Mouse (Mus musculus) liver, embryonic 14.5 days (tissue): ENCODE measurements around the gene Atp6v1g1. TPM values are rescaled to one million over a fixed set of nuclear protein-coding genes. Genes with fewer than 3 reads are reported as not detected.

Experiments used
- ATAC-seq: fragments of 200-750 bp; cut with Nextera tagmentation; 2 replicates; pipeline ENCODE4 v1.8.0; 2017; ENCODE audit warnings: moderate number of reproducible peaks, mild to moderate bottlenecking, moderate library complexity; ENCODE audit not compliant: insufficient read depth
- DNase-seq, 3 experiments: peaks; one replicate each; pipeline ENCODE4 v3.0.0-alpha.2; 2012 to 2013; ENCODE audit warnings: low read depth in 3 of 3, low spot score in 3 of 3
- H3K27ac ChIP-seq: fragments of 300-500 bp; sonication (generic); 2 replicates; pipeline ENCODE4 v1.5.1; 2014; ENCODE audit warnings: moderate library complexity, mild to moderate bottlenecking, control low read depth, inconsistent platforms
- H3K27me3 ChIP-seq: fragments of 300-500 bp; sonication (generic); 2 replicates; pipeline ENCODE4 v1.6.1; 2014; ENCODE audit warnings: mild to moderate bottlenecking, low read length, moderate library complexity; ENCODE audit not compliant: control insufficient read depth, insufficient read depth
- H3K36me3 ChIP-seq: fragments of 300-500 bp; sonication (generic); replicated peaks from 2 replicates; pipeline ENCODE4 v1.6.1; 2014; ENCODE audit warnings: low read depth; ENCODE audit not compliant: control insufficient read depth, insufficient read depth
- H3K4me1 ChIP-seq, 2 experiments: fragments of 200-500 bp in 1 of 2; fragments of 300-500 bp in 1 of 2; sonication (generic) in 1 of 2; replicated peaks; 2 replicates each; pipeline ENCODE4 v1.6.1; 2012 to 2014; ENCODE audit warnings: antibody characterized with exemption in 1 of 2, inconsistent platforms in 1 of 2, low read length in 1 of 2; ENCODE audit not compliant: control insufficient read depth in 2 of 2, insufficient read depth in 2 of 2
- H3K4me2 ChIP-seq: fragments of 300-500 bp; sonication (generic); 2 replicates; pipeline ENCODE4 v1.6.1; 2014; ENCODE audit warnings: low read depth, mild to moderate bottlenecking, control low read depth, moderate library complexity
- H3K4me3 ChIP-seq, 2 experiments: fragments of 200-500 bp in 1 of 2; fragments of 300-500 bp in 1 of 2; sonication (generic) in 1 of 2; 2 replicates each; pipeline ENCODE4 v1.5.1; 2012 to 2014; ENCODE audit warnings: low read depth in 2 of 2, low read length in 2 of 2, mild to moderate bottlenecking in 2 of 2, control low read depth in 1 of 2, inconsistent platforms in 1 of 2, moderate library complexity in 1 of 2; ENCODE audit not compliant: insufficient read depth in 1 of 2
- H3K9ac ChIP-seq: fragments of 300-500 bp; sonication (generic); replicated peaks from 2 replicates; pipeline ENCODE4 v1.6.1; 2014; ENCODE audit warnings: mild to moderate bottlenecking, control low read depth, moderate library complexity
- H3K9me3 ChIP-seq: fragments of 300-500 bp; sonication (generic); 2 replicates; pipeline ENCODE4 v1.6.1; 2016; ENCODE audit warnings: low read length, mixed read lengths; ENCODE audit not compliant: control insufficient read depth
- CTCF ChIP-seq: IDR thresholded peaks from 2 replicates; pipeline ENCODE4 v1.5.1; 2016; ENCODE audit warnings: antibody characterized with exemption, low read depth, control low read depth
- EP300 ChIP-seq: IDR thresholded peaks from 2 replicates; pipeline ENCODE4 v1.6.1; 2016; ENCODE audit warnings: antibody characterized with exemption, low read depth
- WGBS: fragments of 180-500 bp; shearing (Covaris S2); extraction: QIAGEN DNeasy Blood & Tissue Kit; methylation state at CpG from one replicate; pipeline ENCODE4 v1.1.7; 2014; ENCODE audit not compliant: insufficient replicate concordance; 5-methylcytosine and 5-hydroxymethylcytosine counted together
- polyA plus RNA-seq, 2 experiments: library from polyadenylated mRNA; depleted of rRNA in 1 of 2; stranded (reverse) in 1 of 2; unstranded in 1 of 2; fragments of >200 nt; fragmentation: Nextera tagmentation in 1 of 2; extraction: Ambion mirVana in 1 of 2; gene quantifications; 2 replicates each; pipeline versions ENCODE4 v1.2.1 to v1.2.3; 2012 to 2014

Gene Atp6v1g1
- polyA plus RNA-seq, 2 experiments, result 42.6 to 117 TPM

GRCm38 (mm10) chr4:63596010-63596409, 51.4 kb downstream of the Atp6v1g1 start:
- ATAC-seq (no peak), DNase-seq (no peak)
- H3K9ac ChIP-seq, result no peak overlapping the region
- 67% methylated on average over 4 of the region's 4 CpGs for WGBS
- no peak overlapping the region for H3K4me2 ChIP-seq
- no peak overlapping the region for H3K4me3 ChIP-seq
- TF ChIP-seq EP300, result no peak
- TF ChIP-seq CTCF, result no peak
- no peaks in the 10 kb centered on the region for H3K36me3 ChIP-seq
- H3K4me1 ChIP-seq, result peaks cover 0 to 8% of the 10 kb centered on the region in 2 experiments; a peak in 2 of 4 replicates
- H3K27ac ChIP-seq, result no peak overlapping the region
- no peaks in the 10 kb centered on the region for H3K9me3 ChIP-seq
- no peaks in the 10 kb centered on the region for H3K27me3 ChIP-seq

Other genes with a start within 250 kb of the Atp6v1g1 start
- gene Orm1, start 200.2 kb upstream of the Atp6v1g1 start, polyA plus RNA-seq (2012; rRNA removed), result not detected in 2 replicates
- gene Orm1, start 200.2 kb upstream of the Atp6v1g1 start, polyA plus RNA-seq (2014; fragmentation: Nextera tagmentation; extraction: Ambion mirVana), result not detected in 2 replicates
- gene Orm3, start 188.6 kb upstream of the Atp6v1g1 start, polyA plus RNA-seq (2012; rRNA removed), result not detected in 2 replicates
- gene Orm3, start 188.6 kb upstream of the Atp6v1g1 start, polyA plus RNA-seq (2014; fragmentation: Nextera tagmentation; extraction: Ambion mirVana), result not detected in 2 replicates
- not detected in 2 replicates for gene Orm2, start 182.3 kb upstream of the Atp6v1g1 start, polyA plus RNA-seq (2012; rRNA removed)
- not detected in 2 replicates for gene Orm2, start 182.3 kb upstream of the Atp6v1g1 start, polyA plus RNA-seq (2014; fragmentation: Nextera tagmentation; extraction: Ambion mirVana)
- gene Akna, start 141.4 kb upstream of the Atp6v1g1 start, polyA plus RNA-seq (2012; rRNA removed), result 2.2 TPM in 2 replicates
- 2.4 and 2.8 TPM in 2 replicates for gene Akna, start 141.4 kb upstream of the Atp6v1g1 start, polyA plus RNA-seq (2014; fragmentation: Nextera tagmentation; extraction: Ambion mirVana)
- gene Whrn, start 48.8 kb upstream of the Atp6v1g1 start, polyA plus RNA-seq (2012; rRNA removed), result 0.53 and 0.61 TPM in 2 replicates
- 0.23 and 0.29 TPM in 2 replicates for gene Whrn, start 48.8 kb upstream of the Atp6v1g1 start, polyA plus RNA-seq (2014; fragmentation: Nextera tagmentation; extraction: Ambion mirVana)
- gene Tmem268, start 14.0 kb downstream of the Atp6v1g1 start, polyA plus RNA-seq (2012; rRNA removed), result 3.5 and 5.1 TPM in 2 replicates
- gene Tmem268, start 14.0 kb downstream of the Atp6v1g1 start, polyA plus RNA-seq (2014; fragmentation: Nextera tagmentation; extraction: Ambion mirVana), result 7.8 and 7.9 TPM in 2 replicates
- not detected in 2 replicates for gene Gm11213, start 60.5 kb downstream of the Atp6v1g1 start, polyA plus RNA-seq (2012; rRNA removed)
- gene Gm11213, start 60.5 kb downstream of the Atp6v1g1 start, polyA plus RNA-seq (2014; fragmentation: Nextera tagmentation; extraction: Ambion mirVana), result not detected in 2 replicates
- not detected in 2 replicates for gene Tex48, start 77.7 kb downstream of the Atp6v1g1 start, polyA plus RNA-seq (2012; rRNA removed)
- gene Tex48, start 77.7 kb downstream of the Atp6v1g1 start, polyA plus RNA-seq (2014; fragmentation: Nextera tagmentation; extraction: Ambion mirVana), result not detected in 2 replicates
- not detected in 2 replicates for gene Gm11214, start 118.6 kb downstream of the Atp6v1g1 start, polyA plus RNA-seq (2012; rRNA removed)
- gene Gm11214, start 118.6 kb downstream of the Atp6v1g1 start, polyA plus RNA-seq (2014; fragmentation: Nextera tagmentation; extraction: Ambion mirVana), result not detected in 2 replicates
- 0.02 TPM in 1 of 2 replicates, not detected in the other for gene Tnfsf15, start 200.3 kb downstream of the Atp6v1g1 start, polyA plus RNA-seq (2012; rRNA removed)
- gene Tnfsf15, start 200.3 kb downstream of the Atp6v1g1 start, polyA plus RNA-seq (2014; fragmentation: Nextera tagmentation; extraction: Ambion mirVana), result 0.04 and 0.08 TPM in 2 replicates